Mouse (Mus musculus): Measurements from ENCODE around the gene Zfp36.
"Not testable (repeated sequence)": the region's sequence is repeated elsewhere in the genome, so short reads cannot be mapped to it uniquely, and the experiment has no call there.

Gene Zfp36

GRCm38 (mm10) chr7:28380237-28381016 is at the start of gene Zfp36:
Gene Zfp36 (minus strand): TSS chr7:28380253.
- no peak for DNase-seq (ENCODE audit: low spot score)

- DNase-seq (ENCODE audit: low spot score), result no peak
Measured at GRCm38 (mm10) chr7:28427738-28428137, 47.7 kb upstream of the Zfp36 start.

- no peak for DNase-seq (ENCODE audit: low spot score)
Measured at GRCm38 (mm10) chr7:28423018-28423417, 43.0 kb upstream of the Zfp36 start.

- no peak for DNase-seq (ENCODE audit: low spot score)
Measured at GRCm38 (mm10) chr7:28419416-28419815, 39.4 kb upstream of the Zfp36 start.

- no peak for DNase-seq (ENCODE audit: low spot score)
Measured at GRCm38 (mm10) chr7:28418096-28418670, 38.1 kb upstream of the Zfp36 start.

- DNase-seq (ENCODE audit: low spot score), result no peak
Measured at GRCm38 (mm10) chr7:28417368-28417767, 37.3 kb upstream of the Zfp36 start.

- DNase-seq (ENCODE audit: low spot score), result no peak
Measured at GRCm38 (mm10) chr7:28412826-28413225, 32.8 kb upstream of the Zfp36 start.

- DNase-seq (ENCODE audit: low spot score), result no peak
Measured at GRCm38 (mm10) chr7:28410841-28411475, 30.9 kb upstream of the Zfp36 start.

- no peak for DNase-seq (ENCODE audit: low spot score)
Measured at GRCm38 (mm10) chr7:28401942-28402341, 21.9 kb upstream of the Zfp36 start.

GRCm38 (mm10) chr7:28401030-28401429 is 21.0 kb upstream of the Zfp36 start:
- DNase-seq (ENCODE audit: low spot score), result no peak

- DNase-seq (ENCODE audit: low spot score), result no peak
Measured at GRCm38 (mm10) chr7:28398696-28399340, 18.8 kb upstream of the Zfp36 start.

- no peak for DNase-seq (ENCODE audit: low spot score)
Measured at GRCm38 (mm10) chr7:28398000-28398399, 17.9 kb upstream of the Zfp36 start.

- no peak for DNase-seq (ENCODE audit: low spot score)
Measured at GRCm38 (mm10) chr7:28395425-28395824, 15.4 kb upstream of the Zfp36 start.

- DNase-seq (ENCODE audit: low spot score), result no peak
Measured at GRCm38 (mm10) chr7:28393272-28393951, 13.4 kb upstream of the Zfp36 start.

GRCm38 (mm10) chr7:28392429-28393271 is 12.6 kb upstream of the Zfp36 start, which contains the start of the genes Med29 and Paf1:
Gene Med29 (minus strand): TSS chr7:28392708.
Gene Paf1 (plus strand): TSS chr7:28392951.
- DNase-seq (ENCODE audit: low spot score), result peak; percentile 79

GRCm38 (mm10) chr7:28390331-28390730 is 10.3 kb upstream of the Zfp36 start:
- DNase-seq (ENCODE audit: low spot score), result no peak

- DNase-seq (ENCODE audit: low spot score), result not testable (repeated sequence)
Measured at GRCm38 (mm10) chr7:28387384-28387783, 7.3 kb upstream of the Zfp36 start.

- not testable (repeated sequence) for DNase-seq (ENCODE audit: low spot score)
Measured at GRCm38 (mm10) chr7:28386877-28387276, 6.8 kb upstream of the Zfp36 start.

- DNase-seq (ENCODE audit: low spot score), result no peak
Measured at GRCm38 (mm10) chr7:28386462-28386861, 6.4 kb upstream of the Zfp36 start.

- DNase-seq (ENCODE audit: low spot score), result no peak
Measured at GRCm38 (mm10) chr7:28386007-28386406, 6.0 kb upstream of the Zfp36 start.

GRCm38 (mm10) chr7:28385196-28385595 is 5.1 kb upstream of the Zfp36 start:
- DNase-seq (ENCODE audit: low spot score), result no peak
